In genomic region chr8:110754713-110755112, GRCm38 (mm10) we compare ENCODE assay signal across 14 mouse cellular contexts. TPM values are rescaled to one million over a fixed set of nuclear protein-coding genes. Genes with fewer than 3 reads are reported as not detected.
DNase-seq lines count a peak whose midpoint lies in the region; ATAC-seq and TF ChIP-seq lines count a peak whose summit lies in the region.
"Had no signal": no experiment of that assay in that cellular context is flagged by ENCODE, and none has a peak within 500 bp of the region (broad histone marks: within the 10 kb centered on the region; RNA-seq: fewer than 3 reads in every experiment).

No protein-coding gene starts in this region.

- no peaks in the 10 kb centered on the region for H3K36me3 ChIP-seq in hindbrain, postnatal 0 days (ENCODE audit: insufficient read depth, low read length)
- H3K36me3 ChIP-seq in hindbrain, embryonic 12.5 days, result no peaks in the 10 kb centered on the region
- no peaks in the 10 kb centered on the region for H3K36me3 ChIP-seq in intestine, embryonic 14.5 days (ENCODE audit: control insufficient read depth, insufficient read depth, low read length)
- H3K36me3 ChIP-seq: neural tube, embryonic 13.5 days had no signal

- TF ChIP-seq CTCF in hindbrain, postnatal 0 days (IDR thresholded peaks at IDR 0.05; ENCODE audit: low read depth), result no peak

- DNase-seq in hindbrain, postnatal 0 days (ENCODE audit: low spot score), result no peak
- DNase-seq in right cerebral cortex, postnatal 10 days (ENCODE audit: low spot score in 2 of 2), result peak; percentile 52 to 64
- DNase-seq in right cerebral cortex, postnatal 4 days, result no peak
- DNase-seq in intestine, embryonic 14.5 days (ENCODE audit: low spot score), result no peak
- DNase-seq in spleen, adult 12 weeks (ENCODE audit: low spot score), result no peak
- no peak for DNase-seq in embryo, embryonic 10 days (ENCODE audit: low spot score)
- DNase-seq: cerebellum, postnatal 14 days; heart, adult 2 months; kidney, adult 9 months; lung, postnatal 4 days; thymus, postnatal 4 days had no signal

- peak; percentile 48; the same call in 1 of the 2 replicates for ATAC-seq in hindbrain, postnatal 0 days
- no peak for ATAC-seq in hindbrain, embryonic 12.5 days (ENCODE audit: low FRiP score)
- peak; percentile 35; the same call in 1 of the 2 replicates for ATAC-seq in intestine, embryonic 14.5 days (replicated peaks; ENCODE audit: low FRiP score, low TSS enrichment, low read depth)

- H3K9me3 ChIP-seq in hindbrain, postnatal 0 days (ENCODE audit: low read length), result no peaks in the 10 kb centered on the region
- no peaks in the 10 kb centered on the region for H3K9me3 ChIP-seq in hindbrain, embryonic 12.5 days (replicated peaks)
- H3K9me3 ChIP-seq in intestine, embryonic 14.5 days (ENCODE audit: control insufficient read depth, low read length), result no peaks in the 10 kb centered on the region
- H3K9me3 ChIP-seq: neural tube, embryonic 13.5 days had no signal

- no peak overlapping the region for H3K4me3 ChIP-seq in hindbrain, postnatal 0 days (ENCODE audit: low read length)
- no peak overlapping the region for H3K4me3 ChIP-seq in hindbrain, embryonic 12.5 days
- H3K4me3 ChIP-seq in intestine, embryonic 14.5 days (ENCODE audit: low read depth, low read length), result no peak overlapping the region
- H3K4me3 ChIP-seq: heart, adult 2 months; neural tube, embryonic 13.5 days had no signal

- WGBS in hindbrain, postnatal 0 days, result 54% methylated on average over 4 of the region's 4 CpGs
- WGBS in hindbrain, embryonic 12.5 days, result 52% methylated on average over 4 of the region's 4 CpGs
- 42% methylated on average over 4 of the region's 4 CpGs for WGBS in intestine, embryonic 14.5 days

- no peak overlapping the region for H3K27ac ChIP-seq in hindbrain, postnatal 0 days
- H3K27ac ChIP-seq in hindbrain, embryonic 12.5 days, result no peak overlapping the region
- H3K27ac ChIP-seq in intestine, embryonic 14.5 days (ENCODE audit: low read depth), result no peak overlapping the region
- H3K27ac ChIP-seq: heart, adult 2 months; neural tube, embryonic 13.5 days had no signal

- H3K9ac ChIP-seq in hindbrain, postnatal 0 days (replicated peaks; ENCODE audit: low read length), result no peak overlapping the region
- H3K9ac ChIP-seq in hindbrain, embryonic 12.5 days, result no peak overlapping the region
- no peak overlapping the region for H3K9ac ChIP-seq in intestine, embryonic 14.5 days (ENCODE audit: low read length)
- H3K9ac ChIP-seq: neural tube, embryonic 13.5 days had no signal

- no peak overlapping the region for H3K4me2 ChIP-seq in hindbrain, postnatal 0 days (ENCODE audit: low read depth, low read length)
- H3K4me2 ChIP-seq in hindbrain, embryonic 12.5 days (replicated peaks), result no peak overlapping the region
- no peak overlapping the region for H3K4me2 ChIP-seq in intestine, embryonic 14.5 days (ENCODE audit: low read length)
- H3K4me2 ChIP-seq: neural tube, embryonic 13.5 days had no signal

- H3K4me1 ChIP-seq in hindbrain, postnatal 0 days (ENCODE audit: insufficient read depth, low read length), result no peaks in the 10 kb centered on the region
- H3K4me1 ChIP-seq in hindbrain, embryonic 12.5 days, result peaks cover 6% of the 10 kb centered on the region
- H3K4me1 ChIP-seq in intestine, embryonic 14.5 days (replicated peaks; ENCODE audit: control insufficient read depth, insufficient read depth, low read length), result no peaks in the 10 kb centered on the region; the same call in 1 of the 2 replicates

- H3K27me3 ChIP-seq in hindbrain, postnatal 0 days (ENCODE audit: insufficient read depth, low read length), result no peaks in the 10 kb centered on the region
- H3K27me3 ChIP-seq in hindbrain, embryonic 12.5 days, result no peaks in the 10 kb centered on the region
- H3K27me3 ChIP-seq in intestine, embryonic 14.5 days (replicated peaks; ENCODE audit: control insufficient read depth, insufficient read depth, low read length), result no peaks in the 10 kb centered on the region
- H3K27me3 ChIP-seq: neural tube, embryonic 13.5 days had no signal

RNA-seq across cellular contexts. Expression of gene Mtss1l, which starts 33.4 kb away (rescaled TPM):
- total RNA-seq in hindbrain, postnatal 0 days (2014; rRNA removed), result 76.2 and 81.0 TPM in 2 replicates
- polyA plus RNA-seq in hindbrain, postnatal 0 days (2015; fragmentation: Nextera tagmentation; extraction: Ambion mirVana), result 32.9 TPM in 2 replicates
- polyA plus RNA-seq in hindbrain, embryonic 12.5 days (2016; fragmentation: Nextera tagmentation; extraction: Ambion mirVana), result 21.6 and 23.3 TPM in 2 replicates
- polyA plus RNA-seq in intestine, embryonic 14.5 days (2014; fragmentation: Nextera tagmentation; extraction: Ambion mirVana), result 9.9 and 10.4 TPM in 2 replicates

RNA-seq across cellular contexts. Expression of gene Il34, which starts 51.0 kb away (rescaled TPM):
- total RNA-seq in hindbrain, postnatal 0 days (2014; rRNA removed), result 1.9 and 8.8 TPM in 2 replicates
- 8.5 and 11.4 TPM in 2 replicates for polyA plus RNA-seq in hindbrain, postnatal 0 days (2015; fragmentation: Nextera tagmentation; extraction: Ambion mirVana)
- 0.83 and 1.1 TPM in 2 replicates for polyA plus RNA-seq in hindbrain, embryonic 12.5 days (2016; fragmentation: Nextera tagmentation; extraction: Ambion mirVana)
- 1.2 and 1.5 TPM in 2 replicates for polyA plus RNA-seq in intestine, embryonic 14.5 days (2014; fragmentation: Nextera tagmentation; extraction: Ambion mirVana)
- polyA plus RNA-seq: limb, embryonic 11.5 days had no signal

Comparison
In these comparisons a context has a peak if more than half of its experiments do, and no peak if none do; other contexts are left out.
1. DNase-seq: peak in right cerebral cortex, postnatal 10 days (2 of 2); none in hindbrain, postnatal 0 days (single experiment), right cerebral cortex, postnatal 4 days (single experiment), intestine, embryonic 14.5 days (single experiment), spleen, adult 12 weeks (single experiment) and embryo, embryonic 10 days (single experiment).